Mouse (Mus musculus) limb, embryonic 15.5 days (tissue): ENCODE measurements around the gene Chd1l. TPM values are rescaled to one million over a fixed set of nuclear protein-coding genes. Genes with fewer than 3 reads are reported as not detected.

Experiments used
- polyA plus RNA-seq: library from polyadenylated mRNA; unstranded; fragments of >200 nt; fragmentation: Nextera tagmentation; extraction: Ambion mirVana; gene quantifications from 2 replicates; pipeline ENCODE4 v1.2.1, GENCODE M21; 2015

Chd1l gene
- polyA plus RNA-seq, 1 experiment from 2014 or later, result 13.7 TPM

Other genes with a start within 250 kb of the Chd1l start
- not detected in 2 replicates for gene Olfr1402, start 188.2 kb downstream of the Chd1l start, polyA plus RNA-seq
- 2.7 and 3.5 TPM in 2 replicates for gene Fmo5, start 18.6 kb upstream of the Chd1l start, polyA plus RNA-seq
- gene Prkab2, start 48.0 kb upstream of the Chd1l start, polyA plus RNA-seq, result 7.4 and 8.5 TPM in 2 replicates
- not detected in 2 replicates for gene Gm17651, start 64.5 kb upstream of the Chd1l start, polyA plus RNA-seq